In the genomic region with DNA sequence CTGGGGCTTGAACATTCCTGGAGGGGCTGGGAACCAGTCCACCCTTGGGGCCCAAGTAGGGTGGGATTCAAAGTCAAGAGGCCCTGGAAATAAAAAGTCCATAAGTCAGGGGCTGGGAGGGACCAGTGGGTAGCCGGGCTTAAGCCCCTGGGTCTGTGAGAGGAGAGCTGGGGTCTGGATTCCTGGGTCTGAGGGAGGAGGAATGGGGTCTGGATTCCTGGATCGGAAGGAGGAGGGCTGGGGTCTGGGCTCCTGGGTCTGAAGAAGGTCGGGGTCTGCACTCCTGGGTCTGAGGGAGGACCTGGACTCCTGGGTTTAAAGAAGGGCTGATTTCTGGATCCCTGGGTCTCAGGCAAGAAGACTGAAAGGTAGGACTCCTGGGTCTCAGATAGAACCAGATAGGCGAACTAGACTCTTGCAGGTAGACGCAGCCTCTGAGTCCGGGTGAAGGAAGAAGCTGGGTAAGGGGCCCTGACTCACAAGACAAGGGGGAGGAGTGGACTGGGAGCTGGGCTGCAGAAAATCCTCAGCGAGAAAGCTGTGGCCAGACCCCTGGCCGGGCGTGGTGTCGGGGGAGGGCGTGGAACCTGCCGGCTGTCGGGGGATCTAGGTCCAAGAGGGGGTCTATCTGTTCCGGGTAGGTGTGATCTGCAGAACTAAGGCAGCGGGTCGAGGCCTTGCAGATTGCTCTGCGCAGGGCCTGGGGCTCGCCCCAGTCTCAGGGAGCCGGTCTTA, we compare ENCODE assay signal across 1 mouse cellular context.
TF ChIP-seq lines count a peak whose summit lies in the region.

No protein-coding gene starts in this region.

TF ChIP-seq in MEL, 35 proteins besides CTCF, POLR2A, EP300 and RAD21 (continued from another document):
- no peak for TF ChIP-seq E2F4 (IDR thresholded peaks at IDR 0.05; ENCODE audit: borderline replicate concordance, low read depth, low read length)
- no peak for TF ChIP-seq HCFC1 (IDR thresholded peaks at IDR 0.05; ENCODE audit: low read depth, low read length)
- no peak for TF ChIP-seq NRF1 (IDR thresholded peaks at IDR 0.05; ENCODE audit: insufficient read depth, low read depth, low read length, poor library complexity, severe bottlenecking)
- no peak for TF ChIP-seq CHD1 (IDR thresholded peaks at IDR 0.05; ENCODE audit: low read depth, low read length)
- TF ChIP-seq MYB (IDR thresholded peaks at IDR 0.05; ENCODE audit: low read depth, low read length): no peak
- TF ChIP-seq NELFE (IDR thresholded peaks at IDR 0.05; ENCODE audit: low read depth, low read length): no peak
- TF ChIP-seq RCOR1 (IDR thresholded peaks at IDR 0.05; ENCODE audit: low read depth, low read length): no peak
- no peak for TF ChIP-seq MXI1 (IDR thresholded peaks at IDR 0.05; ENCODE audit: low read depth, low read length)
- no peak for TF ChIP-seq TBP (IDR thresholded peaks at IDR 0.05; ENCODE audit: low read depth, low read length)
- TF ChIP-seq KAT2A (conservative IDR thresholded peaks at IDR 0.05; ENCODE audit: low read depth, low read length): no peak
- no peak for TF ChIP-seq JUND (IDR thresholded peaks at IDR 0.05; ENCODE audit: low read depth, low read length)
- TF ChIP-seq POLR2AphosphoS2 (IDR thresholded peaks at IDR 0.05; ENCODE audit: low read length): no peak
